Mouse (Mus musculus): ENCODE data around the gene Scrn3. TPM values are rescaled to one million over a fixed set of nuclear protein-coding genes. Genes with fewer than 3 reads are reported as not detected.

Scrn3 gene
- polyA plus RNA-seq, 1 experiment from 2014 or later: 8.1 TPM

DNA sequence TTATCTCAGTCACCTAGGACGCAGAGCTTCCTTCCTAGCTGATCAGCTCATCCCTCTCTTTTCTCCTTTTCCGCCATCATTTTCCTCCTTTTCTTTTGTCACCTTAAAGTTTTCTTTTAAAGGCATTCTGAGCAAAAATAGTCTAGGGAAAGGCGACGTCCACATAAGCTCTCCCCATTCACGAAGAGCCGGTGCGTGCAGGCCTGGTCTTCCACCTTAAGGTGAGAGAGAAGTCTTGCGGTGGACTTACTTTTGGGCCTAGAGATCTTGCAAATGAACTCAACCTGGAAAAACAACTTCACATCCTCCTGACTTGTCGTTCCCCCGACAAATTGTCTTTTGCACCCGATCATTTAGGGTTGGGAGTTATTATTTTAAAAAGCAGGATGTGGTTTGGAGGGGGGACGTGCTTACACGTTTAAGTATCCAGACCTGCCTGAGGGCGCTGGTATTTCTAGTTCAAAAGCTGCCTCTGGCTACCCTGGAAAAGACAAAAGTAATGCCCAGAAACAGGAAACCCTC is 42.3 kb upstream of the Scrn3 start:
- 0 out of 2 replicates have a peak overlapping the region, but pooled peaks have one; percentile 50 for H3K4me3 ChIP-seq (replicated peaks)
- H3K36me3 ChIP-seq: no peaks in the 10 kb centered on the region
- peaks cover 45% of the 10 kb centered on the region for H3K4me1 ChIP-seq (replicated peaks)
- peak overlapping the region; percentile 57 for H3K4me2 ChIP-seq (replicated peaks)
- WGBS: 3% methylated on average over 14 of the region's 14 CpGs
- no peak for ATAC-seq
- no peak overlapping the region for H3K9ac ChIP-seq (replicated peaks)
- H3K27me3 ChIP-seq: peaks cover 92% of the 10 kb centered on the region
- no peaks in the 10 kb centered on the region for H3K9me3 ChIP-seq
- H3K27ac ChIP-seq: no peak overlapping the region

DNA sequence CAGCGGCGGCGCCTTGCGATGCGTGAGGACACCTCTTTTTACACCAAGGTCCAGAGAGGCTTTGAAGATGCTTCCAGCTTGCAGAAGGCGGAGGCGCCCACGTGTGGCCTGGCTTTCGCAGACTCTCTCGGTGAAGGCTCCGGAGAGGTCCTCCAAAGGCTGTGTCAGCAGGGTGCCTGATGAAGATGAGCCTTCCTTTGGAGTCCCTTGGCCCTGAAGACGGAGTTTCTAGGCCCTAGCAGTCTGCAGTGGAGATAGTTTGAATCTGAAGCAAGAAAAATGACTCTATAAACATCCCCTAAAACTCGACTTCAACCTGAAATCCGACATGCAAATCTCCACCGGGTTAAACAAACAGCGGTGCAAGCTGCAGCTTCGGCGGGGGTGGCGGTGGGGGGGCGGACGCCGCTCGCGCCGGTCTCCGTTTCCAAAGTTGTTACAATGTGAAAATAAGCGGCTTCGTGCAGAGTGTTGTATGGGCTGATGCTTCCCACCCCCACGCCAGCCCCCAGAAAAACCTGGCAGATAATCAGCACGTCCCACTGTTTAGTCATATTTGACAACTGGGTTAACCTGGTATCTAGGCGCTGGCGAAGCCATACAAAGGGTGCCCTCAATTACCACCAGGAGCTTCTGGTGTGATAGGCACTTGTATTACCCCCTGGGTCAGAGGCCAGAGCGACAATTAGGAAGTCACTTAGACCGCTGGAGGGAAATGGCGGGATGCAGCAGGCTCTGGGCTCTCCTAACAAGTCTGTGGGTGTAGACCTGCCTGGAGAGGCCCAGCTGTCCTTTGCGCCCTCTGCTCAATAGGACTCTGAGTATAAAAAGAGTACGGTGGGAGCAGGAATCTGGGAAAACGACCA is 41.6 kb upstream of the Scrn3 start:
- H3K36me3 ChIP-seq: no peaks in the 10 kb centered on the region
- H3K27me3 ChIP-seq: peaks cover 85% of the 10 kb centered on the region
- H3K9me3 ChIP-seq: no peaks in the 10 kb centered on the region
- no peak overlapping the region for H3K9ac ChIP-seq (replicated peaks)
- peak overlapping the region; percentile 57 for H3K4me2 ChIP-seq (replicated peaks)
- H3K4me1 ChIP-seq (replicated peaks): peaks cover 45% of the 10 kb centered on the region
- peak overlapping the region; percentile 50 for H3K4me3 ChIP-seq (replicated peaks)
- under 1% methylated on average over 38 of the region's 38 CpGs for WGBS
- 0 out of 2 replicates have a peak, but pooled peaks have one; percentile 22 for ATAC-seq
- no peak overlapping the region for H3K27ac ChIP-seq

- peak within 1 kb of the TSS; percentile 81 for H3K27ac ChIP-seq
- H3K36me3 ChIP-seq: no peaks in the 10 kb centered on the region
- H3K4me3 ChIP-seq (replicated peaks): peak within 1 kb of the TSS; percentile 50
- H3K4me2 ChIP-seq (replicated peaks): peak within 1 kb of the TSS; percentile 57
- peaks cover 45% of the 10 kb centered on the region for H3K4me1 ChIP-seq (replicated peaks)
- under 1% methylated on average over 48 of the region's 48 CpGs for WGBS
- peak; percentile 87 for ATAC-seq
- H3K9ac ChIP-seq (replicated peaks): peak within 1 kb of the TSS; percentile 68
- peaks cover 84% of the 10 kb centered on the region for H3K27me3 ChIP-seq
- H3K9me3 ChIP-seq: no peaks in the 10 kb centered on the region
Observed at GRCm38 (mm10) chr2:73271459-73272161, 40.8 kb upstream of the Scrn3 start, which contains the start of gene Sp9. Gene Sp9, plus strand, starts transcription at chr2:73271925.

DNA sequence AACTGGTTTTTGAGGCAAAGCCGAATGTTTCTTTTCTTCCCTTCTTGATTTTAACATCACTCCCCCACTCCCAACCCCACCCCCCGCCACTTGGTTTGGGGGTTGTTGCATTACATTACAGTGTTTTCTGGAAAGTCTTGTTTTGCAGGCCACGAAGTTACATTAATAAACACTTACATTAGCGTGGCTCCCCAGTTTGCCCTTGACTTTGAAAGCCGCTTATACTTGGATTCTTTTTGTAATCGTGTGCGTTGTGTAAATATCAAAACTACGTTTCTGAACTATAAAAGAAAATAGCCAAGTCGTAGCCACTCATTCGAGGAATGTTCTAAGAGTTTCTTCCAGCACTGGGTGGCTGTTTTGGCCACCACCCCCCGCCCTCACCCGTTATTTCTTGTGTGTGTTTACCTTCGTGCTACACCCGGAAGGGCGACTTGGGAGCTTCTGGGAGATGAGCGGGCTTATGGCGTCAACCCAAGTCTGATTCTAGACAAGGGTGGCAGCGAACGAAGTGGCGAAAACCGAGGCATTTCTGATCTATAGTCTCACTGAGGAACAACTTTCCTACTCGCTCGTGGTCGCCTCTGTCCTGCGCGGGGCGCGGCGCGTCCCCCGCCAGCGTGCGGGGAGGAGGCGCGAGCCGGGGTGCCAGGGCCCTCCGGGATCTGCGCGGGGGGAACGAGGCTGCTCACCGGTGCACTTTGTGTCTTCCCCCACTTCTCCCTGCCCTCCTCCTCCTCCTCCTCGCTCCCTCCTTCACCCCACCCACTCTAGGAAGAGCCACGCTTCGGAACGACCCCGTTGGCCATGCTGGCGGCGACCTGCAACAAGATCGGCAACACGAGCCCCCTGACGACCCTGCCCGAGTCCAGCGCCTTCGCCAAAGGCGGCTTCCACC is 39.8 kb upstream of the Scrn3 start:
- Histone ChIP-seq H3K27me3 (peaks cover 86% of the 10 kb centered on the region), H3K9ac (replicated peaks) (peak overlapping the region; percentile 68), H3K4me3 (replicated peaks) (peak overlapping the region; percentile 50), H3K27ac (peak overlapping the region; percentile 81), H3K36me3 (no peaks in the 10 kb centered on the region), H3K4me1 (replicated peaks) (peaks cover 53% of the 10 kb centered on the region), H3K9me3 (no peaks in the 10 kb centered on the region), H3K4me2 (replicated peaks) (peak overlapping the region; percentile 57)
- under 1% methylated on average over 55 of the region's 55 CpGs for WGBS
- no peak for ATAC-seq

DNA sequence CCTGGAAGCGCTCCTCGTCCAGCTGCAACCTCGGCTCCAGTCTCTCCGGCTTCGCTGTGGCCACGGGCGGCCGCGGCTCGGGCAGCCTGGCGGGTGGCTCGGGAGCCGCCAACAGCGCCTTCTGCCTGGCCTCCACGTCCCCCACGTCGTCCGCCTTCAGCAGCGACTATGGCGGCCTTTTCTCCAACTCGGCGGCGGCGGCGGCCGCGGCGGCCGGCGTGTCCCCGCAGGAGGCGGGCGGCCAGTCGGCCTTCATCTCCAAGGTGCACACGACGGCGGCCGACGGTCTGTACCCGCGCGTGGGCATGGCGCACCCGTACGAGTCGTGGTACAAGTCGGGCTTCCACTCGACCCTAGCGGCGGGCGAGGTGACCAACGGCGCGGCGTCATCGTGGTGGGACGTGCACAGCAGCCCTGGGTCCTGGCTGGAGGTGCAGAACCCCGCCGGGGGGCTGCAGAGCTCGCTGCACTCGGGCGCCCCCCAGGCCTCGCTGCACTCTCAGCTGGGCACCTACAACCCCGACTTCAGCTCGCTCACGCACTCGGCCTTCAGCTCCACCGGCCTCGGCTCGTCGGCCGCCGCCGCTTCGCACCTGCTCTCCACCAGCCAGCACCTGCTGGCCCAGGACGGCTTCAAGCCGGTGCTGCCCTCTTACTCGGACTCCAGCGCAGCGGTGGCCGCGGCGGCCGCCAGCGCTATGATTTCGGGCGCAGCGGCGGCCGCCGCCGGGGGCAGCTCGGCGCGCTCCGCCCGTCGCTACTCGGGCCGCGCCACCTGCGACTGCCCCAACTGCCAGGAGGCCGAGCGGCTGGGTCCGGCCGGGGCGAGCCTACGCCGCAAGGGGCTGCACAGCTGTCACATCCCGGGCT is 38.9 kb upstream of the Scrn3 start:
- ATAC-seq: peak; percentile 22; the same call in 1 of the 2 replicates
- H3K9ac ChIP-seq (replicated peaks): peak overlapping the region; percentile 68
- no peaks in the 10 kb centered on the region for H3K9me3 ChIP-seq
- peak overlapping the region; percentile 57 for H3K4me2 ChIP-seq (replicated peaks)
- H3K4me3 ChIP-seq (replicated peaks): peak overlapping the region; percentile 50
- peaks cover 83% of the 10 kb centered on the region for H3K27me3 ChIP-seq
- peaks cover 56% of the 10 kb centered on the region for H3K4me1 ChIP-seq (replicated peaks)
- H3K36me3 ChIP-seq: no peaks in the 10 kb centered on the region
- peak overlapping the region; percentile 81 for H3K27ac ChIP-seq
- under 1% methylated on average over 107 of the region's 110 CpGs for WGBS

GRCm38 (mm10) chr2:73274119-73274920 is 38.1 kb upstream of the Scrn3 start:
- under 1% methylated on average over 87 of the region's 88 CpGs for WGBS
- Histone ChIP-seq H3K4me1 (replicated peaks) (peaks cover 64% of the 10 kb centered on the region), H3K27me3 (peaks cover 85% of the 10 kb centered on the region), H3K9ac (replicated peaks) (peak overlapping the region; percentile 68), H3K36me3 (no peaks in the 10 kb centered on the region), H3K27ac (peak overlapping the region; percentile 81), H3K4me2 (replicated peaks) (peak overlapping the region; percentile 57), H3K4me3 (replicated peaks) (peak overlapping the region; percentile 50), H3K9me3 (no peaks in the 10 kb centered on the region)
- ATAC-seq: no peak

DNA sequence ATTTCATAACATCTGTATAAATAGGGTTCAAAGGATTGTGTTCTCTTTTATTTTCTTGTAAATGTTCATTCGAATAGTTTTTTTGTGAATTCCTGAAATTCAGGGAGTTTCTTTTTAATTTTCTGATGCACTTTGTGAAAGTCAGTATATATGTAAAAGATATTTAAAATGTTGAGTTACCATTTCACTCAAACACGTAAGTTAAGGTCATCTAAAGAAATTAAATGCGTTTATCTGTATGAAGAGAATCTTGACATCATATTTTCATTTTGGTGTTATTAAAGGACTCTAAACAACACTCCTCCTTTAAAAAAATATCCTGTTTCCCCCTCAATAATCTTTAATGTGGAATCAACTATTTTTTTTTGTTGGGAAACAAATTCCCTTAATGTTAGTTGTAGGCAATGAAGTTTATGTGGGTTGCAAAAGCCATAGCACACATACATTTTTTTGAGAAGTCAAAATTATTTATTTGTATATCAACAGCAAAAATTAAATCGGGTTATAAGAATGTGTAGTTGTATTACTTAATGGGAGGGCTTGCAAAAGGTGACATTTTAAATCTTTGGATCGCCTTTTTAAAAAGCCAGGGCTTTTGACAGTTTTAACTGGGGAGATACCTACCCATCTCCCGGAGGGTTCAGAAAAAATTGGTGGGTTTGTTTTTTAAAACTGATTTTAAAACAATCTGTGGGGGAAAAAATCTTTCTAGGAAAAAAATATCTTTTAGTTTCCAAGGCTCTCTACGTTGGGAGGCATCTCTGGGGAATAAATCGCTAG is 37.0 kb upstream of the Scrn3 start:
- Histone ChIP-seq H3K27me3 (peaks cover 84% of the 10 kb centered on the region), H3K4me2 (replicated peaks) (no peak overlapping the region), H3K9ac (replicated peaks) (peak overlapping the region; percentile 32; the same call in 1 of the 2 replicates), H3K27ac (no peak overlapping the region), H3K4me3 (replicated peaks) (peak overlapping the region; percentile 27), H3K9me3 (no peaks in the 10 kb centered on the region), H3K4me1 (replicated peaks) (peaks cover 67% of the 10 kb centered on the region), H3K36me3 (no peaks in the 10 kb centered on the region)
- ATAC-seq: no peak
- 10% methylated on average over 8 of the region's 8 CpGs for WGBS

- Histone ChIP-seq H3K4me3 (replicated peaks) (peak overlapping the region; percentile 27), H3K4me2 (replicated peaks) (no peak overlapping the region; the same call in 1 of the 2 replicates), H3K9me3 (no peaks in the 10 kb centered on the region), H3K4me1 (replicated peaks) (peaks cover 65% of the 10 kb centered on the region), H3K27me3 (peaks cover 84% of the 10 kb centered on the region), H3K9ac (replicated peaks) (peak overlapping the region; percentile 32), H3K36me3 (no peaks in the 10 kb centered on the region), H3K27ac (peak overlapping the region; percentile 56; the same call in 1 of the 2 replicates)
- no peak for ATAC-seq
- WGBS: under 1% methylated on average over 6 of the region's 6 CpGs
Observed at GRCm38 (mm10) chr2:73276141-73276571, 36.2 kb upstream of the Scrn3 start.

DNA sequence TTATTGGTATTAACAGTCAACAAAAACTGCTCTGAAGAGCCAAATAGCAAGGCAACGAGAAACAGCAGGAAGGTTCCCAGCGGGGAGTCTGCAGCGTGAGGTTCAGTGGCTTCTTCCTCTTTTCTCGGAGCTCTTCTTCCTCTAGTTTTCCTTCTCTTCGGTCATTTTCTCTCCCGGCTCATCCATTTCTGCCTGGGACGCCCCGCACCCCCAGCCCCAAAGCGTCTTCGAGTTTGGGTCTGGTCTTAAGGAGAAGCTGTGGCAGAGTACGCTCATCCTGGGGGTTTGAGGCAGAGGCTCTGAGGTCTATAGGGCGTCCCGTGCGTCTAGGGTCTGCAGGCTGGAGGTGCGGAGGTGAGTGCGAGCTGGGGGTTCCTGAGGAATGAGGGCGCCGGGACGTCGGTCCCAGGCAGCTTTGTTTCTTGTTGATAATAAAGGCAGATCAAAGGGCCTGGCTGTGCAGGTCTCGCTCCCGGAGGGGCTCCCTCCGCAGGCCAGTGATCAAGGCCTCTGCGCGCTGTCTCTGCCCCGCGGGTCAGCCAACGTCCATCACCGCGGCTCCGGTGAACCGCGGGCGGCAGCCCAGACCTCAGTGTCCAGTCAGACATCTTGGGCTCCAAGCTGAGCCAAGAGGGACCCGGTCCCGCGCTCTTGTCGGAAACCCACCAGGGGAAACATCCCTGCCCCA is 35.2 kb upstream of the Scrn3 start:
- Histone ChIP-seq H3K9ac (replicated peaks) (peak overlapping the region; percentile 48), H3K4me1 (replicated peaks) (peaks cover 62% of the 10 kb centered on the region), H3K27ac (peak overlapping the region; percentile 85), H3K4me2 (replicated peaks) (peak overlapping the region; percentile 45), H3K4me3 (replicated peaks) (peak overlapping the region; percentile 37), H3K36me3 (no peaks in the 10 kb centered on the region), H3K9me3 (no peaks in the 10 kb centered on the region), H3K27me3 (peaks cover 84% of the 10 kb centered on the region)
- ATAC-seq: no peak
- WGBS: under 1% methylated on average over 38 of the region's 38 CpGs

All from midbrain, embryonic 13.5 days (tissue).